Mouse (Mus musculus) ES-E14 (cell line): ENCODE data around the gene Gm10160.

Source experiments
- HCFC1 ChIP-seq: IDR thresholded peaks from 2 replicates; pipeline ENCODE4 v1.6.1; 2012; ENCODE audit warnings: low read length, inconsistent platforms, borderline replicate concordance; ENCODE audit not compliant: insufficient read depth
- MAFK ChIP-seq: IDR thresholded peaks from 2 replicates; pipeline ENCODE4 v1.6.1; 2014; ENCODE audit warnings: mild to moderate bottlenecking, low read depth, low read length, inconsistent platforms; ENCODE audit not compliant: insufficient read depth

DNA sequence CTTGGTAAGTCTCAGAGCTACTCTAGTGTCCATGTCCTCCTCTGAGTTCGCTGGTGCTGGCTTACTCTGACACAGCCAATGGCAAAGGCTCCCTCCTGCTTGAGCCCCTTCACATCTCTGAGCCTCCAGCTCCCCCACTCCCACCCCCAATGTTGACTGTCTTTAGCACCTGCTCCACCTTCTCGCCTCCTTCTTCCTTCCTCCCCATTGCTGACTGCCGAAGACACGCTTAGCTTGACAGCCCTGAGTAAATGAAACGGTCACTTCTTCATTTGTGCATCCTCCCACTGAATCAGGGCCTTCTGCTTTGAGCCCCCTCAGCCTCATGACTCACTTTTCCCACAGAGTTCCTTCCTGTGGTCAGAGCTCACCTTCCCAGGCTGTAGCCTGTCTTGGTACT lies 5.4 kb upstream of the Gm10160 start:
- TF ChIP-seq HCFC1 (no peak), MAFK (no peak)
